Mouse (Mus musculus) thymus, adult 2 months (tissue): ENCODE results near the gene Gm21954. TPM values are rescaled to one million over a fixed set of nuclear protein-coding genes. Genes with fewer than 3 reads are reported as not detected.

Source experiments
- DNase-seq: peaks from one replicate; pipeline ENCODE4 v3.0.0; 2021
- H3K27ac ChIP-seq: fragments of 200-500 bp; 2 replicates; pipeline ENCODE4 v1.5.1; 2012; ENCODE audit warnings: low read length, control low read depth; ENCODE audit not compliant: control insufficient read depth, insufficient read depth
- H3K27me3 ChIP-seq: fragments of 200-500 bp; 2 replicates; pipeline ENCODE4 v1.6.1; 2012; ENCODE audit warnings: mild to moderate bottlenecking, low read length, moderate library complexity, mixed read lengths; ENCODE audit not compliant: control insufficient read depth, insufficient read depth
- H3K36me3 ChIP-seq: fragments of 200-500 bp; 2 replicates; pipeline ENCODE4 v1.6.1; 2012; ENCODE audit warnings: mild to moderate bottlenecking, low read length, moderate library complexity; ENCODE audit not compliant: control insufficient read depth, insufficient read depth
- H3K4me1 ChIP-seq: fragments of 200-500 bp; replicated peaks from 2 replicates; pipeline ENCODE4 v1.6.1; 2012; ENCODE audit warnings: low read length; ENCODE audit not compliant: control insufficient read depth, insufficient read depth
- H3K4me3 ChIP-seq: fragments of 200-500 bp; 2 replicates; pipeline ENCODE4 v1.5.1; 2012; ENCODE audit warnings: mild to moderate bottlenecking, low read length, control low read depth, moderate library complexity; ENCODE audit not compliant: control insufficient read depth, insufficient read depth
- CTCF ChIP-seq: fragments of 200-500 bp; IDR thresholded peaks from 2 replicates; pipeline ENCODE4 v1.5.1; 2012; ENCODE audit warnings: mild to moderate bottlenecking, control low read depth, low read length, moderate library complexity, borderline replicate concordance; ENCODE audit not compliant: control insufficient read depth, poor library complexity, insufficient read depth; ENCODE audit errors: extremely low read depth
- POLR2A ChIP-seq: fragments of 200-500 bp; IDR thresholded peaks from 2 replicates; pipeline ENCODE4 v1.6.1; 2012; ENCODE audit warnings: mild to moderate bottlenecking, low read length, control low read depth, moderate library complexity; ENCODE audit not compliant: control insufficient read depth, poor library complexity, insufficient read depth; ENCODE audit errors: extremely low read depth
- WGBS: fragments of 180-500 bp; shearing (Covaris S2); methylation state at CpG from one replicate; pipeline ENCODE4 v1.1.7; 2018; 5-methylcytosine and 5-hydroxymethylcytosine counted together
- polyA plus RNA-seq: library from polyadenylated mRNA; depleted of rRNA; stranded (reverse); fragments of >200 nt; gene quantifications from 2 replicates; pipeline ENCODE4 v1.2.3, GENCODE M21; 2012

Gm21954 gene
- polyA plus RNA-seq, 1 experiment = not detected

- no peaks in the 10 kb centered on the region for H3K27me3 ChIP-seq
- no peaks in the 10 kb centered on the region for H3K36me3 ChIP-seq
- H3K27ac ChIP-seq = no peak overlapping the region
- TF ChIP-seq POLR2A (no peak), CTCF (no peak)
- 95% methylated on average over 7 of the region's 7 CpGs for WGBS
- DNase-seq = no peak
- no peaks in the 10 kb centered on the region for H3K4me1 ChIP-seq
- no peak overlapping the region for H3K4me3 ChIP-seq
Measured at GRCm38 (mm10) chr3:55499298-55499697, 27.3 kb upstream of the Gm21954 start.

GRCm38 (mm10) chr3:55496462-55496941, 24.5 kb upstream of the Gm21954 start:
- H3K36me3 ChIP-seq = no peaks in the 10 kb centered on the region
- DNase-seq = no peak
- no peak overlapping the region for H3K4me3 ChIP-seq
- no peak overlapping the region for H3K27ac ChIP-seq
- H3K27me3 ChIP-seq = no peaks in the 10 kb centered on the region
- no peak for TF ChIP-seq POLR2A
- no peak for TF ChIP-seq CTCF
- no peaks in the 10 kb centered on the region for H3K4me1 ChIP-seq
- WGBS = 90% methylated on average over 9 of the region's 9 CpGs

GRCm38 (mm10) chr3:55495866-55496265, 23.9 kb upstream of the Gm21954 start:
- H3K36me3 ChIP-seq = no peaks in the 10 kb centered on the region
- WGBS = 93% methylated on average over 4 of the region's 4 CpGs
- no peaks in the 10 kb centered on the region for H3K4me1 ChIP-seq
- no peak overlapping the region for H3K4me3 ChIP-seq
- no peak overlapping the region for H3K27ac ChIP-seq
- H3K27me3 ChIP-seq = no peaks in the 10 kb centered on the region
- TF ChIP-seq CTCF (no peak), POLR2A (no peak)
- no peak for DNase-seq

- 95% methylated on average over 7 of the region's 7 CpGs for WGBS
- Histone ChIP-seq H3K4me1 (no peaks in the 10 kb centered on the region), H3K27me3 (no peaks in the 10 kb centered on the region), H3K36me3 (no peaks in the 10 kb centered on the region), H3K27ac (no peak overlapping the region), H3K4me3 (no peak overlapping the region)
- no peak for DNase-seq
- no peak for TF ChIP-seq CTCF
- no peak for TF ChIP-seq POLR2A
Measured at GRCm38 (mm10) chr3:55495231-55495630, 23.2 kb upstream of the Gm21954 start.

- DNase-seq = no peak
- 20% methylated on average over 4 of the region's 4 CpGs for WGBS
- Histone ChIP-seq H3K27ac (no peak overlapping the region), H3K4me3 (no peak overlapping the region), H3K4me1 (no peaks in the 10 kb centered on the region), H3K27me3 (no peaks in the 10 kb centered on the region), H3K36me3 (no peaks in the 10 kb centered on the region)
- TF ChIP-seq POLR2A = no peak
- no peak for TF ChIP-seq CTCF
Measured at GRCm38 (mm10) chr3:55494348-55494747, 22.3 kb upstream of the Gm21954 start.

- Histone ChIP-seq H3K4me3 (no peak overlapping the region), H3K27ac (no peak overlapping the region), H3K27me3 (no peaks in the 10 kb centered on the region), H3K4me1 (no peaks in the 10 kb centered on the region), H3K36me3 (no peaks in the 10 kb centered on the region)
- TF ChIP-seq POLR2A = no peak
- TF ChIP-seq CTCF = no peak
- WGBS = 89% methylated on average over 6 of the region's 6 CpGs
- no peak for DNase-seq
Measured at GRCm38 (mm10) chr3:55492021-55492420, 20.0 kb upstream of the Gm21954 start.

GRCm38 (mm10) chr3:55489231-55489990, 17.4 kb upstream of the Gm21954 start:
- Histone ChIP-seq H3K27me3 (no peaks in the 10 kb centered on the region), H3K4me3 (no peak overlapping the region), H3K36me3 (no peaks in the 10 kb centered on the region), H3K27ac (no peak overlapping the region), H3K4me1 (no peaks in the 10 kb centered on the region)
- TF ChIP-seq CTCF (no peak), POLR2A (no peak)
- no peak for DNase-seq
- WGBS = 85% methylated on average over 12 of the region's 12 CpGs
